Mouse (Mus musculus) liver, embryonic 14.5 days (tissue): ENCODE measurements at regions not wholly inside any gene's neighbourhood (a gene's known extent, or its start where the extent isn't known, plus 50 kb on each side); places are given as distances from the start of the nearest gene placed in this dataset.

ENCODE experiments used
- ATAC-seq: fragments of 200-750 bp; cut with Nextera tagmentation; 2 replicates; pipeline ENCODE4 v1.8.0; 2017; ENCODE audit warnings: moderate number of reproducible peaks, mild to moderate bottlenecking, moderate library complexity; ENCODE audit not compliant: insufficient read depth
- DNase-seq, 3 experiments: peaks; one replicate each; pipeline ENCODE4 v3.0.0-alpha.2; 2012 to 2013; ENCODE audit warnings: low read depth in 3 of 3, low spot score in 3 of 3
- H3K27ac ChIP-seq: fragments of 300-500 bp; sonication (generic); 2 replicates; pipeline ENCODE4 v1.5.1; 2014; ENCODE audit warnings: moderate library complexity, mild to moderate bottlenecking, control low read depth, inconsistent platforms
- H3K27me3 ChIP-seq: fragments of 300-500 bp; sonication (generic); 2 replicates; pipeline ENCODE4 v1.6.1; 2014; ENCODE audit warnings: mild to moderate bottlenecking, low read length, moderate library complexity; ENCODE audit not compliant: control insufficient read depth, insufficient read depth
- H3K36me3 ChIP-seq: fragments of 300-500 bp; sonication (generic); replicated peaks from 2 replicates; pipeline ENCODE4 v1.6.1; 2014; ENCODE audit warnings: low read depth; ENCODE audit not compliant: control insufficient read depth, insufficient read depth
- H3K4me1 ChIP-seq, 2 experiments: fragments of 200-500 bp in 1 of 2; fragments of 300-500 bp in 1 of 2; sonication (generic) in 1 of 2; replicated peaks; 2 replicates each; pipeline ENCODE4 v1.6.1; 2012 to 2014; ENCODE audit warnings: antibody characterized with exemption in 1 of 2, inconsistent platforms in 1 of 2, low read length in 1 of 2; ENCODE audit not compliant: control insufficient read depth in 2 of 2, insufficient read depth in 2 of 2
- H3K4me2 ChIP-seq: fragments of 300-500 bp; sonication (generic); 2 replicates; pipeline ENCODE4 v1.6.1; 2014; ENCODE audit warnings: low read depth, mild to moderate bottlenecking, control low read depth, moderate library complexity
- H3K4me3 ChIP-seq, 2 experiments: fragments of 200-500 bp in 1 of 2; fragments of 300-500 bp in 1 of 2; sonication (generic) in 1 of 2; 2 replicates each; pipeline ENCODE4 v1.5.1; 2012 to 2014; ENCODE audit warnings: low read depth in 2 of 2, low read length in 2 of 2, mild to moderate bottlenecking in 2 of 2, control low read depth in 1 of 2, inconsistent platforms in 1 of 2, moderate library complexity in 1 of 2; ENCODE audit not compliant: insufficient read depth in 1 of 2
- H3K9ac ChIP-seq: fragments of 300-500 bp; sonication (generic); replicated peaks from 2 replicates; pipeline ENCODE4 v1.6.1; 2014; ENCODE audit warnings: mild to moderate bottlenecking, control low read depth, moderate library complexity
- H3K9me3 ChIP-seq: fragments of 300-500 bp; sonication (generic); 2 replicates; pipeline ENCODE4 v1.6.1; 2016; ENCODE audit warnings: low read length, mixed read lengths; ENCODE audit not compliant: control insufficient read depth
- CTCF ChIP-seq: IDR thresholded peaks from 2 replicates; pipeline ENCODE4 v1.5.1; 2016; ENCODE audit warnings: antibody characterized with exemption, low read depth, control low read depth
- EP300 ChIP-seq: IDR thresholded peaks from 2 replicates; pipeline ENCODE4 v1.6.1; 2016; ENCODE audit warnings: antibody characterized with exemption, low read depth
- WGBS: fragments of 180-500 bp; shearing (Covaris S2); extraction: QIAGEN DNeasy Blood & Tissue Kit; methylation state at CpG from one replicate; pipeline ENCODE4 v1.1.7; 2014; ENCODE audit not compliant: insufficient replicate concordance; 5-methylcytosine and 5-hydroxymethylcytosine counted together

DNA sequence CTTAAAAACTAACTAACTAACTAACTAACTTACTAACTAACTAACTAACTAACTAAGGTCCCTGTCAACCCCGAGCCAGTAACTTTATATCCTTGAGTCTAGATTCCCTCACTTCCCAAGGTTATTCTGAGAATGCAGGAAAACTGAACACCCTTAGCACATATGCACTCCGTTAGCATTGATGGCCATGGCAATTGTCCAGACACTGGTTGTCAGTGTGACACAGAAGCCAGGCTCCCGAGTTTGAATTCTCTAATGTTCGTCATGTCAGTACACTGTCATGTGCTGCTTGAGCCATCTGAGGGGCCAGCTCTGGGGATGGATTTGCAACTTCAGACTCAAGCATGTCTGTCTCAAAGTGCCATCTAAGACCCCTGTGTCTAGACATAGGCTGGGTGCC is 217.3 kb upstream of the Auts2 start:
- no peak for ATAC-seq
- H3K4me3 ChIP-seq, result no peak overlapping the region
- H3K27me3 ChIP-seq, result no peaks in the 10 kb centered on the region
- 62% methylated on average over 4 of the region's 4 CpGs for WGBS
- TF ChIP-seq EP300, result no peak
- no peak for TF ChIP-seq CTCF
- no peaks in the 10 kb centered on the region for H3K4me1 ChIP-seq
- no peaks in the 10 kb centered on the region for H3K9me3 ChIP-seq
- H3K27ac ChIP-seq, result no peak overlapping the region
- no peaks in the 10 kb centered on the region for H3K36me3 ChIP-seq
- DNase-seq, result no peak
- H3K9ac ChIP-seq, result no peak overlapping the region
- no peak overlapping the region for H3K4me2 ChIP-seq

DNA sequence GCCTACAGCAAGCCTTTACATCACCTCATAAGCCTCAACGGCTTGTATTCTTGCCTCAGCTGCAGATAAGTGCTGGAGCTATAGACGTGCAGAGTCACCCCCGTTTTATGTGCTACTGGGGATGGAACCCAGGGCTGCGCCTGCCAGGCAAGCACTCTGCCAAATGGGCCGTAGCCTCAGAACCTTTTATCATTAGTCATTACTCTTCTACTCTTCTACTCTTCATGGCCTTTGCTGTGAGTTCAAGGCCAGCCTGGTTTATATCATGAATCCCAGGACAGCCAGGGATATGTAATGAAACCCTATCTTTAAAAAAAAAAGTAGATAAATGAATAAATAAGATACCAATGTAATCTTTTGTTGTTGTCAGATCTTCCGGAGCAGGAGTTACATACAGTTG is 216.6 kb upstream of the Auts2 start:
- Histone ChIP-seq H3K4me2 (no peak overlapping the region), H3K9ac (no peak overlapping the region), H3K4me1 (no peaks in the 10 kb centered on the region), H3K27me3 (no peaks in the 10 kb centered on the region), H3K9me3 (no peaks in the 10 kb centered on the region), H3K4me3 (no peak overlapping the region), H3K36me3 (no peaks in the 10 kb centered on the region), H3K27ac (no peak overlapping the region)
- no peak for TF ChIP-seq CTCF
- no peak for TF ChIP-seq EP300
- no peak for DNase-seq
- 64% methylated on average over 6 of the region's 6 CpGs for WGBS
- ATAC-seq, result no peak

DNA sequence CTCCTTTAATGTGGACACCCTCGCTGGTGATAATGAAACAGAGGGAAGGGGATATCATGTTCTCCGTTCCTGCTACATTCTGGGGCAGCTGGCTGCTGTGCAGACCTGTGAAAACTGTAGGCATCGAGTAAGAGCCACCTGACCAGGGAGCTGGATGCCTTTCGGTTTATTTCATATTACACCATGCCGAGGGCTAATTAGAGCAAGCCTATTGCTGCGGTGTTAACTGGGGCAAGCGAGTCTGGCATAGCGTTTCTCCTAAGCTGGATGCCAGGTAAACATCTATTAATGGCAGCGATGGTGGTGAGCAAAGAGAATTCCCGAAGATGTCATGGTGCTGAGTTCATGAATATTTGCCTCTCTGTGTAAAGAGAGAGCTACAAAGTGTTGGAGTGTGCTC is 215.8 kb upstream of the Auts2 start:
- no peaks in the 10 kb centered on the region for H3K36me3 ChIP-seq
- H3K27ac ChIP-seq, result no peak overlapping the region
- no peak overlapping the region for H3K9ac ChIP-seq
- 68% methylated on average over 10 of the region's 10 CpGs for WGBS
- H3K27me3 ChIP-seq, result no peaks in the 10 kb centered on the region
- no peak overlapping the region for H3K4me3 ChIP-seq
- no peak overlapping the region for H3K4me2 ChIP-seq
- no peak for ATAC-seq
- no peaks in the 10 kb centered on the region for H3K9me3 ChIP-seq
- DNase-seq, result no peak
- TF ChIP-seq CTCF (no peak), EP300 (no peak)
- H3K4me1 ChIP-seq, result no peaks in the 10 kb centered on the region

DNA sequence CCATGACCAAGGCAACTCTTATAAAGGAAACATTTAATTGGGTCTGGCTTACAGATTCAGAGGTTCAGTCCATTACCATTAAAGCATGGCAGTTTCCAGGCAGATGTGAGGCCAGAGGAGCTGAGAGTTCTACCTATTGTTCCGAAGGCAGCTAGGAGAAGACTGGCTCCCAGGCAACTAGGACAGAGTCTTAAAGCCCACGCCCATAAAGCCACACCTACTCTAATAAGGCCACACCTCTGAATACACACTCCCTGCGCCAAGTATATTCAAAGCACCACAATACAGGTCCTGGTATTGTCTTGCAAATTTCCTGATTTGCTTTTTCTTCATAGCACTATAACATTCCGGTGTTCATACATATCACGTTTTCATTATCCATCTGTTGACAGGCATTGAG is 194.8 kb upstream of the Auts2 start:
- 56% methylated on average over 5 of the region's 5 CpGs for WGBS
- TF ChIP-seq CTCF (no peak), EP300 (no peak)
- Histone ChIP-seq H3K9ac (no peak overlapping the region), H3K27ac (no peak overlapping the region), H3K4me2 (no peak overlapping the region), H3K4me3 (no peak overlapping the region), H3K36me3 (no peaks in the 10 kb centered on the region), H3K4me1 (no peaks in the 10 kb centered on the region), H3K27me3 (no peaks in the 10 kb centered on the region), H3K9me3 (no peaks in the 10 kb centered on the region)
- ATAC-seq (no peak), DNase-seq (no peak)

DNA sequence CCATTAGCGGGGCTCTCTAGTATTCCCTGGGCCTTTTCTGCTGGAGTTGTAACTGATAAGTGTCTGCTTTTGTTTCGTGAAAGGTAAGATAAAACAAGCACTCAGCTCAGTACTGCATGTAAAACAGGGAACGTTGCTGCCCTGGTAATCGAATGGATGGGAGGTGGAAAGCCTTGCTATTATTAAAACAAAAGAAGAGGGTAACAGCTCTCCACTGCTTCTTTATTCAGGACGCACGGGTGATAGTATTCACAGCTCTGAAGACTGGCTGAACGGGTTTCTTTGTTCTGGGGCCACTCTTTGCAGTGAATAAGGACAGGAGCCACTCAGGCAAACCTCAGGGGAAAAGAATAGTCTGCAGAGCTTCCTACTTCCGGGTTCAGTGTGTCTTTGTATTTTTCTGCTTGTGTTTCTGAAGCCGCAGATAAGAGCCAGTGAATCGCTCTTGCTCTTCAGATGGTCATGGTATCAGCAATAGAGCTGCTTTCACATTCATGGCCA is 185.6 kb upstream of the Auts2 start:
- DNase-seq, result no peak
- no peak for ATAC-seq
- no peak overlapping the region for H3K27ac ChIP-seq
- H3K9ac ChIP-seq, result no peak overlapping the region
- no peak overlapping the region for H3K4me3 ChIP-seq
- H3K27me3 ChIP-seq, result no peaks in the 10 kb centered on the region
- H3K4me2 ChIP-seq, result no peak overlapping the region
- WGBS, result 38% methylated on average over 10 of the region's 10 CpGs
- no peaks in the 10 kb centered on the region for H3K36me3 ChIP-seq
- no peaks in the 10 kb centered on the region for H3K9me3 ChIP-seq
- TF ChIP-seq EP300 (no peak), CTCF (no peak)
- H3K4me1 ChIP-seq, result no peaks in the 10 kb centered on the region

DNA sequence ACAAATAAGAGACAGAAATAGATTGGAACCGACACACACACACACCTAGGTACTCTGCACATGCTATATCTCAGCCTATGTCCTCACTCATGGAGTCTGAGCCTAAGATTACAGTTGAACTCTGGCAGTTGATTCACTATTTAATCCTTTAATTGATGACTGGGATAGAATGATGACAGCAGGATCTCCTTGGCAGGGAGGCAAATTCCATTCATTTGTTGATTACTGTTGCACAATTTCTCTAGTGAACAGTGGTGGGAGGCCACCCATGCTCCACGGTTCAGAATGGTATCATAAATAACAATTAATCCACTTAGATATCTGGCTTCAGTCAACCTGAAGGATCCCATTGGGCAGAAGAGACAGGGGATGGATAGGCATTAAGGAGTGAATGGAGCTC is 181.3 kb upstream of the Auts2 start:
- DNase-seq (no peak), ATAC-seq (no peak)
- Histone ChIP-seq H3K36me3 (no peaks in the 10 kb centered on the region), H3K4me3 (no peak overlapping the region), H3K4me1 (no peaks in the 10 kb centered on the region), H3K9ac (no peak overlapping the region), H3K27me3 (no peaks in the 10 kb centered on the region), H3K4me2 (no peak overlapping the region), H3K27ac (no peak overlapping the region), H3K9me3 (no peaks in the 10 kb centered on the region)
- 47% methylated on average over 2 of the region's 2 CpGs for WGBS
- TF ChIP-seq CTCF (no peak), EP300 (no peak)
